Mouse (Mus musculus) hindbrain, embryonic 12.5 days (tissue): ENCODE measurements around the gene Utp4. TPM values are rescaled to one million over a fixed set of nuclear protein-coding genes. Genes with fewer than 3 reads are reported as not detected.
"Not testable (repeated sequence)": the region's sequence is repeated elsewhere in the genome, so short reads cannot be mapped to it uniquely, and the experiment has no call there.

Experiments
- ATAC-seq: fragments of 200-750 bp; cut with Nextera tagmentation; 2 replicates; pipeline ENCODE4 v1.8.0; 2017; ENCODE audit warnings: moderate TSS enrichment; ENCODE audit not compliant: low FRiP score
- H3K27ac ChIP-seq: fragments of 300-500 bp; sonication (generic); 2 replicates; pipeline ENCODE4 v1.5.1; 2016; ENCODE audit warnings: mild to moderate bottlenecking
- H3K27me3 ChIP-seq: fragments of 300-500 bp; sonication (generic); 2 replicates; pipeline ENCODE4 v1.6.1; 2016; ENCODE audit warnings: mild to moderate bottlenecking
- H3K36me3 ChIP-seq: fragments of 300-500 bp; sonication (generic); 2 replicates; pipeline ENCODE4 v1.6.1; 2016; ENCODE audit warnings: mild to moderate bottlenecking
- H3K4me1 ChIP-seq: fragments of 300-500 bp; sonication (generic); 2 replicates; pipeline ENCODE4 v1.6.1; 2016
- H3K4me2 ChIP-seq: fragments of 300-500 bp; sonication (generic); replicated peaks from 2 replicates; pipeline ENCODE4 v1.6.1; 2016; ENCODE audit warnings: mild to moderate bottlenecking
- H3K4me3 ChIP-seq: fragments of 300-500 bp; sonication (generic); 2 replicates; pipeline ENCODE4 v1.5.1; 2016; ENCODE audit warnings: mild to moderate bottlenecking
- H3K9ac ChIP-seq: fragments of 300-500 bp; sonication (generic); 2 replicates; pipeline ENCODE4 v1.6.1; 2016; ENCODE audit warnings: mild to moderate bottlenecking, moderate library complexity
- H3K9me3 ChIP-seq: fragments of 300-500 bp; sonication (generic); replicated peaks from 2 replicates; pipeline ENCODE4 v1.6.1; 2016; ENCODE audit warnings: mild to moderate bottlenecking
- WGBS: fragments of 180-500 bp; shearing (Covaris S2); methylation state at CpG from one replicate; pipeline ENCODE4 v1.1.7; 2016; 5-methylcytosine and 5-hydroxymethylcytosine counted together
- polyA plus RNA-seq: library from polyadenylated mRNA; unstranded; fragments of >200 nt; fragmentation: Nextera tagmentation; extraction: Ambion mirVana; gene quantifications from 2 replicates; pipeline ENCODE4 v1.2.1, GENCODE M21; 2016

Utp4 gene
- polyA plus RNA-seq, 1 experiment from 2014 or later = 49.0 TPM

DNA sequence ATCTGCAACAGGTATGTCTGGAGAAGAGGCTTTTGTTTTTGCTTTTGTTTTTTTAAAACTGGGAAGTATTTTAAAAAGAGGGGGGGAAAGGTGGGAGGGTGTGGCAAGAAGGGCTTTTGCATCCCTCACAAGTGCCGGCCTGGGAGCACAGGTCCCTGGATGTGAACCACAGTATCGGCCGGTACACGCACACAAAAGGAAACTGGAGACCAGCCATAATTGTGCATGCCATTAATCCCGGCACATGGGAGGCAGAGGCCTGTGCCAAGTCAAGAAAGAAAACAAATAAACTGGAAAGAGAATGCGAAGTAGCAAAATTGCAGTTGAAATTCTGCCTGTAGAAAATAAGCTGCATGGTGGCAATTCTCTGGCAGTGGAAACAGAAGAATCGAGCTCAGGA is 14.9 kb downstream of the Utp4 start:
- H3K9me3 ChIP-seq = no peaks in the 10 kb centered on the region
- peaks cover 69% of the 10 kb centered on the region for H3K36me3 ChIP-seq
- no peaks in the 10 kb centered on the region for H3K27me3 ChIP-seq
- H3K27ac ChIP-seq = no peak overlapping the region
- no peak overlapping the region for H3K4me2 ChIP-seq
- no peak overlapping the region for H3K9ac ChIP-seq
- no peaks in the 10 kb centered on the region for H3K4me1 ChIP-seq
- ATAC-seq = no peak
- 95% methylated on average over 7 of the region's 7 CpGs for WGBS
- no peak overlapping the region for H3K4me3 ChIP-seq

DNA sequence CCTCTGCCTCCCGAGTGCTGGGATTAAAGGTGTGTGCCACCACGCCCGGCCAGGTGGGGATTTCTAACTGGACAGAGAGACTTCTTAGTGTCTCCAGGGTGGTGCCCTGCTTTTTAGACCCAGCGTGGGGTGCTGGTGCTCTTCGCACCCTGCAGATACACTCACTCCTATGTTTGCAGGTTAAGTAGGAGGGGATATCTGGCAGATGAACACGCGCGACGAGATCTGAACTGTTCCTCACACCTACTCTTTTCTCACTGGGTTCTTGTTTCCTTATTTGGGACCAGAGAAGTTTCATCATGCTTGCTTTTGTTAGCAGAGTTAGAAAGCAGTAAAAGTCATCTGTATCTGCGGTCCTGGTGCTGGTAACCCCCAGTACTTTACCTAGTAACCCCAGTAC is 20.2 kb downstream of the Utp4 start:
- 96% methylated on average over 10 of the region's 10 CpGs for WGBS
- Histone ChIP-seq H3K36me3 (peaks cover 75% of the 10 kb centered on the region), H3K4me3 (no peak overlapping the region), H3K4me1 (no peaks in the 10 kb centered on the region), H3K9me3 (no peaks in the 10 kb centered on the region), H3K27me3 (no peaks in the 10 kb centered on the region), H3K4me2 (no peak overlapping the region), H3K27ac (no peak overlapping the region), H3K9ac (no peak overlapping the region)
- no peak for ATAC-seq

DNA sequence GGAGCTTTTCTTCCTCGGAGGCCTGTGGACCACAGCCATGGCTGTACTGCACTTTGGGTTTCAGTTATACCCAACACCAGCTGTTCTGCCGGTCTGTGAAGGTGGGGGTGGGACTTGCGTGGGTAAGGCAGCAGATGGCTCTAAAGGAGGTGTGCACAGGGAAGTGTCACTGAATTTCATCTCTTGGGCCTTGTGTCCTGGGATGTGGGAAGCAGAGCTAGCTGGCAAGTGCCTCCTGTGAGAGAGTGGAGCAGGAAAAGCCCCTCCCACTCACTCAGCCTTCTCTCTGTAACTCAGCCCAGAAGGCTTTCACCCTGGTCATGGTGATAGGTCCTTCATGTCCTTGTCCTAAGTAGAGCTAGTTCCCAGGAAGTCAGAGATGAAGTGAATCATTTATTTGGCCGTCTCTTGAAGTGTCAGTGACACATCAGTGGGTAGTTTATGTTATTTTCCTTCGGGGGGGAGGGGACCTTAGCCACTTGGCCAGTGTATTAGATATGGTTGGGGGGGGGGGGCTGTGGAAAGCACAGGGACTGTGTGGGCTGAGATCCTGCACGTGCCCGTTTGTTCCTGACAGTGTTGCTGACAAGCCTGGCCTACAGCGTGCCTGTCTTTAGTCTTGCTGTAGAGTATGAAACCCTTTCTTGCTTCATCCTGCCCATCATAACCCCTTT is 26.4 kb downstream of the Utp4 start:
- Histone ChIP-seq H3K4me1 (no peaks in the 10 kb centered on the region), H3K4me2 (no peak overlapping the region), H3K27me3 (no peaks in the 10 kb centered on the region), H3K9ac (no peak overlapping the region), H3K4me3 (no peak overlapping the region), H3K27ac (no peak overlapping the region), H3K9me3 (no peaks in the 10 kb centered on the region), H3K36me3 (peaks cover 72% of the 10 kb centered on the region)
- no peak for ATAC-seq
- 92% methylated on average over 8 of the region's 8 CpGs for WGBS

DNA sequence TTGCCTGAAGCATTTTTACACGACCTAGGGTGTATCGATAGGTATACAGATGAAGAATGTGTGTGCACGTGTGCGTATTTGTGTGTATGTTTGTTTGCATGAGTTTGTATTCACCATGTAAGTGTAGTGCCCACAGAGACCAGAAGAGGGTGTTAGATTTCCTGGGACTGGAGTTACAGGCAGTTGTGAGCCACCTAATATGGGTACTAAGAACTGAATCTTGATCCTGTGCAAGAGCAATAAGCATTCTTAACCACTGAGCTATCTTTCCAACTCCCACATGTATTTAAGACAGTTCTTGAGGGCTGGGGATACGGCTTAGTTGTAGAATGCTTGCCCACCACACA is 26.9 kb downstream of the Utp4 start:
- Histone ChIP-seq H3K4me3 (no peak overlapping the region), H3K36me3 (peaks cover 68% of the 10 kb centered on the region), H3K4me2 (no peak overlapping the region), H3K9me3 (no peaks in the 10 kb centered on the region), H3K4me1 (no peaks in the 10 kb centered on the region), H3K9ac (no peak overlapping the region), H3K27me3 (no peaks in the 10 kb centered on the region), H3K27ac (no peak overlapping the region)
- 95% methylated on average over 5 of the region's 5 CpGs for WGBS
- ATAC-seq = no peak

DNA sequence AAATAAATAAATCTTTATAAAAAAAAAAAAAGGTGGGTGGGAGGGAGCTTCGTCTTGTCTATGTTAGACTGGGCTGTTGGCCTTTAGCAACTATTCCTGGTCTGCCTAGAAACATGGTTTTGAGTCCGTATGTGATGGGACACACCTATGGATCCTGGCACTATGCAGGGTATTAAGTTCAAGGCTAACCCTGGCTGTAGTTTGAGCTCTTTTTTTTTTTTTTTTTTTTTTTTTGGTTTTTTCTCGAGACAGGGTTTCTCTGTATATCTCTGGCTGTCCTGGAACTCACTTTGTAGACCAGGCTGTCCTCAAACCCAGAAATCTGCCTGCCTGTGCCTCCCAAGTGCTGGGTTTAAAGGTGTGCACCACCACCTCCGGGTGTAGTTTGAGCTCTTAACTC is 30.6 kb downstream of the Utp4 start:
- whole genome bisulfite sequencing = 88% methylated on average over 4 of the region's 4 CpGs
- Histone ChIP-seq H3K9ac (no peak overlapping the region), H3K27ac (no peak overlapping the region), H3K27me3 (no peaks in the 10 kb centered on the region), H3K4me2 (no peak overlapping the region), H3K4me1 (no peaks in the 10 kb centered on the region), H3K9me3 (no peaks in the 10 kb centered on the region), H3K4me3 (no peak overlapping the region), H3K36me3 (peaks cover 32% of the 10 kb centered on the region)
- ATAC-seq = no peak

DNA sequence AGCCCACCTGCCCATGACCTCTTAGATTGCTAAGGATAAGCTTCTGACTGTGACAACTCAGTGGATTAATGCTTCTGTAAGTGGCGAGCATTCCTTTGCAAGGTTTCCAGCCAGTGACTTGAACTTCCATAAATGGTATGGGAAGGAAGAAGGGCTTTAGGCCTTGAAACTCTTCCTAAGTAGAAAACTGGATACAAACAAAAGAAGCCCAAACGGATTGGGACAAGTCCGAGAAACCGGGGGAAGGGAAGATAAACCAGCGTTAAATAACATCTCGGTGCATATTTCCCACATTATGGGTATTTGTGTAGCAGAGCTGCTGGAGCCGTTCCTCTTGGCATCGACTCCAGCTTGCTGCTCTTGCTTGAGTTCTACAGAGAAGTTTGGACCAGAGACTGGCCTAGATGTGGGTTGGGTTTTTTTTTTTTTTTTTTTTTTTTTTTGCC is 31.5 kb downstream of the Utp4 start:
- Histone ChIP-seq H3K36me3 (peaks cover 23% of the 10 kb centered on the region), H3K27ac (no peak overlapping the region), H3K9me3 (no peaks in the 10 kb centered on the region), H3K9ac (no peak overlapping the region), H3K4me2 (no peak overlapping the region), H3K27me3 (no peaks in the 10 kb centered on the region), H3K4me3 (no peak overlapping the region), H3K4me1 (no peaks in the 10 kb centered on the region)
- WGBS = 88% methylated on average over 8 of the region's 8 CpGs
- ATAC-seq = no peak

DNA sequence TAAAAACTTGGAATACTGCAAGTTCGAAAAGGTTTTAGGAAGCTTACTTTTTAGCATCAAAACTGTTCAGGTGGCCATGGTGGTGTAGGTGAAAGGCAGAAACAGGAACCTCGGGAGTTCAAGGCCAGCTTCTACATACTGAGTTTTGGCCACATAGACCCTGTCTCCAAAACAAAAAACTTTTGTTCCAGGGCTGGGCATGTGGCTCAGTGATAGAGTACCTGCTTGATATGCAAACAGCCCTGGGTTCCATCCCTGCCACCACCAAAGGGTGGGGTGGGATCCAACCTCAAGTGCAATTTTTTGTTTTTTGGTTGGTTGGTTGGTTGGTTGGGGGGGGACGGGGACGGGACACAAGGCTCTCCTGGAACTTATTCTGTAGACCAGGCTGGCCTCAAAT is 32.0 kb downstream of the Utp4 start:
- Histone ChIP-seq H3K4me2 (no peak overlapping the region), H3K9me3 (no peaks in the 10 kb centered on the region), H3K27ac (no peak overlapping the region), H3K27me3 (no peaks in the 10 kb centered on the region), H3K4me1 (no peaks in the 10 kb centered on the region), H3K4me3 (no peak overlapping the region), H3K9ac (no peak overlapping the region), H3K36me3 (peaks cover 18% of the 10 kb centered on the region)
- WGBS = 88% methylated on average over 4 of the region's 4 CpGs
- no peak for ATAC-seq

DNA sequence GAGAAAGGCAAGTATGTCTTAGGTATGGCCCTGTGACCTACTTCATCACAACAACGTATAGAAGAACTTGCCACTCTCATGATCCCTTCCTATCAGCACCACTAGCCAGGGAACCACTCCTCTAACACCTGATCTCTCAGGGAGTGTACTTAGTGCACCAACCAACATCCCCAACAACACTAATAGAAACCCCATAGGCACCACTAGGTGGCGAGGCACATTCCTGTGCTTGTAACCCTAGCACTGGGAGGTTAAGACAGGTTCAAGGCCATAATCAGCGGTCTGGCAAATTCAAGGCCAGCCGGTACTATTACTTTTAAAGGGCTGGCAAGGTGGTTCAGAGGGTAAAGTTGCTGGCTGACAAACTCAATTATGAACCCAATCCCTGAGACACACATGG is 33.8 kb downstream of the Utp4 start:
- Histone ChIP-seq H3K36me3 (peaks cover 12% of the 10 kb centered on the region), H3K9ac (no peak overlapping the region), H3K9me3 (no peaks in the 10 kb centered on the region), H3K4me3 (no peak overlapping the region), H3K27me3 (peaks cover 4% of the 10 kb centered on the region; the same call in 1 of the 2 replicates), H3K4me1 (peaks cover 1% of the 10 kb centered on the region; the same call in 1 of the 2 replicates), H3K4me2 (no peak overlapping the region), H3K27ac (no peak overlapping the region)
- WGBS = 55% methylated on average over 4 of the region's 4 CpGs
- ATAC-seq = no peak

DNA sequence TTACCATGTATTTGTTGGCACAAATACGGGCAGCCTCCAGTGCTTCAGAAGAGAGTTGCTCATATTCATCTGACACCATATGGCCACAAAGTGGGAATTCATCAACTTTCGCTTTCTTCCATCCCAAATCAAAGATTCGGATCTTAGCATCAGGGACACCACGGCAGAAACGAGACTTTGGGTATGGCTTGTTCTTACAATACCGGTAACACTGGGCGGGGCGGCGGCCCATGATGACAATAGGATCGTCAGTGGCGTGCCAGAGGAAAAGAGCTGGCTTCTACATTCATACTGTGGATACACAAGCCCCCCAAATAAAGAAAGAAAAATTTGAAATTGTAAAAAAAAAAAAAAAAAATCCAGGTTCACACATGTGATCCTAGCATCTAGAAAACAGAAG is 34.7 kb downstream of the Utp4 start:
- not testable (repeated sequence) for H3K9ac ChIP-seq, H3K36me3 ChIP-seq, H3K27me3 ChIP-seq, H3K9me3 ChIP-seq, H3K4me1 ChIP-seq, H3K4me2 ChIP-seq, ATAC-seq, H3K27ac ChIP-seq, H3K4me3 ChIP-seq
- 91% methylated on average over 11 of the region's 11 CpGs for WGBS

DNA sequence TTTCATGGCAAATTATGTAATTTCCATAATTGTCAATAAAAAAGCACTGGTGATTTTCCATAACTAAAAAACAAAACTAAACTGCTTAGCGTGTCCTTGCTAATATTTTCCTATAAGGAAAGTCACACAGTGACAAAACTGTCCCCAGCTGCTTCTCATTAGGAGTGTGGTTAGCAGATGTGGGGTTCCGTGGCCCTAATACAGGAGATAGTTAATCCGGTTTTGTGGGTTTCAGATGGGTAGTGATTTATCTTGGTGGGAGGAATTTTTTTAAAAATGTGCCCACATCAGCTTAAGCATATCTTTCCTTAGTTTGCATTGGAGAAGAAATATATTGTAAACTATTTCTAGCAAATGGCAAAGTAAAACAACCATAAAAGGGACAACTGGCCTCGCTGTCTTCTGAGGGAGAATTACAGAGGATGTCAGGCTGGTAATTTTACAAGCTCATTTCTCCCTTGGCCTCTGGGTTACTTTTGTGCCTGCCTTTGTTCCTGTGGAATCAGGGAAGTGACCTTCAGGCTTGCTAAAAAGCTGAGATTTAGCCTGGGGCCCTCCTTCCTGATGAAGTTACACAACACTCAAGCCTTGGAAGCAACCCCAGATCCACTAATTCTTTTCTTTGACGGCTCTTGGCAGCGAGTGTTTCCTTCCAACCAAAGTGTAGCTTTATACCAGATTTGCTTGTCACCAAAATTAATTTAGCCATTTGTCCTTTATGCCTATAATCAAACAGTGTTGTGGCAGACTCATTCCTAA is 35.9 kb downstream of the Utp4 start:
- H3K36me3 ChIP-seq = no peaks in the 10 kb centered on the region
- H3K27me3 ChIP-seq = peaks cover 12% of the 10 kb centered on the region
- 70% methylated on average over 6 of the region's 6 CpGs for WGBS
- ATAC-seq = no peak
- H3K27ac ChIP-seq = no peak overlapping the region
- no peak overlapping the region for H3K4me2 ChIP-seq
- H3K4me1 ChIP-seq = peaks cover 7% of the 10 kb centered on the region; the same call in 1 of the 2 replicates
- no peak overlapping the region for H3K4me3 ChIP-seq
- no peak overlapping the region for H3K9ac ChIP-seq
- no peaks in the 10 kb centered on the region for H3K9me3 ChIP-seq

DNA sequence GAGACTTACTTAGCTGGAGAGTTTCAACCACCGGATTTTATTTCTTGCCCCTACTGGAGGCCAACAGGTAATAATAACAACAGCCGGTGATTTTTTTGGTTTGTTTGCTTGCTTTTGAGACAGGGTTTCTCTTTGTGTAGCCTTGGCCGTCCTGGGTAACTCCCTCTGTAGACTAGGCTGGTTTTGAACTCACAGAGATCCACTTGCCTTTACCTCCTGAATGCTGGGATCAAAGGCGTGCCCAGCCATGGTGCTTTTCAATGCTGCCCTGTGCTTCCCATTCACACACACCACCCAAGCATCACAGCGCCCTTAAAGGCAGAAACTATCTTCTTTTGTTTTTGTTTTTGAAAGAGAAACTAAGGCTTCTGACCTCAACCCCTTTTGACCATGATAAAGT is 36.5 kb downstream of the Utp4 start:
- H3K9me3 ChIP-seq = no peaks in the 10 kb centered on the region
- ATAC-seq = no peak
- no peak overlapping the region for H3K4me2 ChIP-seq
- H3K9ac ChIP-seq = no peak overlapping the region
- 84% methylated on average over 5 of the region's 5 CpGs for WGBS
- H3K4me3 ChIP-seq = no peak overlapping the region
- peaks cover 12% of the 10 kb centered on the region for H3K27me3 ChIP-seq
- H3K4me1 ChIP-seq = peaks cover 7% of the 10 kb centered on the region; the same call in 1 of the 2 replicates
- H3K27ac ChIP-seq = no peak overlapping the region
- H3K36me3 ChIP-seq = no peaks in the 10 kb centered on the region

DNA sequence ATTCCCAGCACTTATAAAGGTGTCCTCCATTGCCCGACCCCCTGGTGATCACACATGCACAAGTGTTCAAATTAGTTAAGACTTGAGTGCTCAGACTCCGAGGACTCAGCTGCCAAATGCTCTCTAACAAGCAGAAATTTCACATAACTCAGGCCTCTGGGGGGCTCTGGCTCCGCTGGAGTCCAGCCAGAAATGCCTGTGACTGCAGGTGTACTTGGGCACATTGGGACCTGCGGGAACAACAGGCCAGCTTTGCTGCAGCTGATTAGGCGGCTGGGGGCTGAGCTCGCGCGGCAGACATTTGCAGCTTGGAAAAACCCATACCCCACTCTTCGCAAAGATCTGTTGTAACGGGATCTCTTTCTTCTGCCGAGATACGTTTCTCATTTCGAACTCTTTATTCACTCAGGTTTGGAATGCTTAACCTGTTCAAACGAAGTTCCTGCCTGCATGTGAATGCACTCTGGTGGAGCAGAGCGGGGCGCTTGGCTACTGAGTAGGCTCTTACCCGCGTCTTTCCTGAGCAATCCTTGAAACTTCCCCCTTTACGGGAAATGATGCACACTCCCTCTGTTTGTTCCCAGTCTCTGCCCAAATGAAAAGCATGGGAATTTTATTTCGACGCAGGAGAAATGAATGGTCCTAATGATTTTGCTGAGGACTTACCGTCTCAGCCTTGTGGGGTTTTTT is 39.1 kb downstream of the Utp4 start:
- H3K4me2 ChIP-seq = peak overlapping the region; percentile 34
- ATAC-seq = no peak
- no peak overlapping the region for H3K4me3 ChIP-seq
- no peaks in the 10 kb centered on the region for H3K36me3 ChIP-seq
- no peaks in the 10 kb centered on the region for H3K9me3 ChIP-seq
- peaks cover 16% of the 10 kb centered on the region for H3K4me1 ChIP-seq
- H3K27me3 ChIP-seq = peaks cover 12% of the 10 kb centered on the region
- no peak overlapping the region for H3K9ac ChIP-seq
- no peak overlapping the region for H3K27ac ChIP-seq
- WGBS = 15% methylated on average over 22 of the region's 22 CpGs
